Mouse (Mus musculus) embryonic facial prominence, embryonic 14.5 days (tissue): ENCODE measurements around the gene Ttc30a2. TPM values are rescaled to one million over a fixed set of nuclear protein-coding genes. Genes with fewer than 3 reads are reported as not detected.
"Not testable (repeated sequence)": the region's sequence is repeated elsewhere in the genome, so short reads cannot be mapped to it uniquely, and the experiment has no call there.

Experiments
- ATAC-seq: fragments of 200-750 bp; cut with Nextera tagmentation; 2 replicates; pipeline ENCODE4 v1.8.0; 2017; ENCODE audit warnings: low read depth, moderate number of reproducible peaks, moderate TSS enrichment
- DNase-seq: peaks from one replicate; pipeline ENCODE4 v3.0.0-alpha.2; 2015; ENCODE audit warnings: low spot score
- H3K27ac ChIP-seq: fragments of 300-500 bp; sonication (generic); replicated peaks from 2 replicates; pipeline ENCODE4 v1.5.1; 2014; ENCODE audit warnings: low read depth, mild to moderate bottlenecking, low read length, moderate library complexity
- H3K27me3 ChIP-seq: fragments of 300-500 bp; sonication (generic); replicated peaks from 2 replicates; pipeline ENCODE4 v1.6.1; 2014; ENCODE audit warnings: low read length; ENCODE audit not compliant: control insufficient read depth, insufficient read depth
- H3K36me3 ChIP-seq: fragments of 300-500 bp; sonication (generic); 2 replicates; pipeline ENCODE4 v1.6.1; 2014; ENCODE audit warnings: low read length, mixed read lengths; ENCODE audit not compliant: control insufficient read depth, insufficient read depth
- H3K4me1 ChIP-seq: fragments of 300-500 bp; sonication (generic); 2 replicates; pipeline ENCODE4 v1.6.1; 2014; ENCODE audit warnings: antibody characterized with exemption, low read length; ENCODE audit not compliant: control insufficient read depth, insufficient read depth
- H3K4me2 ChIP-seq: fragments of 300-500 bp; sonication (generic); 2 replicates; pipeline ENCODE4 v1.6.1; 2014; ENCODE audit warnings: low read depth, mild to moderate bottlenecking, low read length, moderate library complexity, mixed read lengths
- H3K4me3 ChIP-seq: fragments of 300-500 bp; sonication (generic); 2 replicates; pipeline ENCODE4 v1.5.1; 2014; ENCODE audit warnings: low read depth, mild to moderate bottlenecking, low read length
- H3K9ac ChIP-seq: fragments of 300-500 bp; sonication (generic); 2 replicates; pipeline ENCODE4 v1.6.1; 2014; ENCODE audit warnings: low read depth, mild to moderate bottlenecking, low read length, moderate library complexity, mixed read lengths
- H3K9me3 ChIP-seq: fragments of 300-500 bp; sonication (generic); 2 replicates; pipeline ENCODE4 v1.6.1; 2016; ENCODE audit warnings: low read length; ENCODE audit not compliant: control insufficient read depth
- WGBS: fragments of 180-500 bp; shearing (Covaris S2); extraction: QIAGEN DNeasy Blood & Tissue Kit; methylation state at CpG from one replicate; pipeline ENCODE4 v1.1.7; 2014; 5-methylcytosine and 5-hydroxymethylcytosine counted together
- polyA plus RNA-seq: library from polyadenylated mRNA; unstranded; fragments of >200 nt; fragmentation: Nextera tagmentation; extraction: Ambion mirVana; gene quantifications from 2 replicates; pipeline ENCODE4 v1.2.1, GENCODE M21; 2014

Gene Ttc30a2
- polyA plus RNA-seq, 1 experiment from 2014 or later = 0.43 TPM

GRCm38 (mm10) chr2:75953320-75953719 is 24.6 kb downstream of the Ttc30a2 start:
- 84% methylated on average over 5 of the region's 5 CpGs for WGBS
- Histone ChIP-seq H3K4me1 (no peaks in the 10 kb centered on the region), H3K4me3 (no peak overlapping the region), H3K4me2 (no peak overlapping the region), H3K9ac (no peak overlapping the region), H3K27ac (no peak overlapping the region), H3K36me3 (no peaks in the 10 kb centered on the region), H3K9me3 (no peaks in the 10 kb centered on the region), H3K27me3 (no peaks in the 10 kb centered on the region)
- ATAC-seq (no peak), DNase-seq (no peak)

GRCm38 (mm10) chr2:75950685-75951084 is 27.3 kb downstream of the Ttc30a2 start:
- 78% methylated on average over 8 of the region's 8 CpGs for WGBS
- Histone ChIP-seq H3K4me3 (no peak overlapping the region), H3K9me3 (no peaks in the 10 kb centered on the region), H3K36me3 (no peaks in the 10 kb centered on the region), H3K9ac (no peak overlapping the region), H3K27ac (no peak overlapping the region), H3K4me2 (no peak overlapping the region), H3K27me3 (no peaks in the 10 kb centered on the region), H3K4me1 (no peaks in the 10 kb centered on the region)
- no peak for DNase-seq
- ATAC-seq = no peak

GRCm38 (mm10) chr2:75938117-75939063 is 39.6 kb downstream of the Ttc30a2 start, which contains the start of gene Ttc30b:
Gene Ttc30b (minus strand): TSS chr2:75938585.
- H3K9ac ChIP-seq = peak within 1 kb of the TSS; percentile 70
- no peaks in the 10 kb centered on the region for H3K9me3 ChIP-seq
- peak within 1 kb of the TSS; percentile 73 for H3K4me2 ChIP-seq
- 3% methylated on average over 30 of the region's 42 CpGs for WGBS
- no peaks in the 10 kb centered on the region for H3K36me3 ChIP-seq
- H3K27ac ChIP-seq = peak within 1 kb of the TSS; percentile 93
- 0 out of 2 replicates have a peak, but pooled peaks cover 3% of the 10 kb centered on the region for H3K27me3 ChIP-seq
- H3K4me1 ChIP-seq = no peaks in the 10 kb centered on the region
- ATAC-seq (peak; percentile 92), DNase-seq (peak; percentile 92)
- H3K4me3 ChIP-seq = peak within 1 kb of the TSS; percentile 58

- peak; percentile 17; the same call in 1 of the 2 replicates for ATAC-seq
- Histone ChIP-seq H3K4me3 (peak overlapping the region; percentile 58), H3K9ac (peak overlapping the region; percentile 70), H3K4me2 (peak overlapping the region; percentile 73)
- not testable (repeated sequence) for H3K27me3 ChIP-seq, H3K4me1 ChIP-seq, H3K9me3 ChIP-seq, H3K27ac ChIP-seq, DNase-seq, H3K36me3 ChIP-seq
- 64% methylated on average over 9 of the region's 17 CpGs for WGBS
Observed at GRCm38 (mm10) chr2:75937520-75938116, 40.4 kb downstream of the Ttc30a2 start.

- not testable (repeated sequence) for ATAC-seq, H3K4me1 ChIP-seq, H3K4me3 ChIP-seq, H3K36me3 ChIP-seq, H3K27me3 ChIP-seq, H3K9me3 ChIP-seq, H3K9ac ChIP-seq, H3K4me2 ChIP-seq, H3K27ac ChIP-seq, DNase-seq
- 95% methylated on average over 2 of the region's 2 CpGs for WGBS
Observed at GRCm38 (mm10) chr2:75936685-75937084, 41.3 kb downstream of the Ttc30a2 start.

- Histone ChIP-seq H3K27me3 (no peaks in the 10 kb centered on the region), H3K27ac (peak overlapping the region; percentile 61; the same call in 1 of the 2 replicates), H3K4me3 (no peak overlapping the region), H3K4me2 (no peak overlapping the region), H3K9ac (no peak overlapping the region), H3K4me1 (no peaks in the 10 kb centered on the region), H3K9me3 (no peaks in the 10 kb centered on the region), H3K36me3 (peaks cover 3% of the 10 kb centered on the region)
- WGBS = 21% methylated on average over 7 of the region's 7 CpGs
- DNase-seq = peak; percentile 51
- ATAC-seq = no peak; the same call in 1 of the 2 replicates
Observed at GRCm38 (mm10) chr2:75933541-75933940, 44.4 kb downstream of the Ttc30a2 start.

- ATAC-seq = no peak
Observed at GRCm38 (mm10) chr2:75930941-75931340, 47.0 kb downstream of the Ttc30a2 start.

GRCm38 (mm10) chr2:75929786-75930444 is 48.1 kb downstream of the Ttc30a2 start:
- Histone ChIP-seq H3K36me3 (peaks cover 19% of the 10 kb centered on the region), H3K4me1 (no peaks in the 10 kb centered on the region), H3K4me2 (no peak overlapping the region), H3K4me3 (no peak overlapping the region), H3K27me3 (no peaks in the 10 kb centered on the region), H3K9me3 (no peaks in the 10 kb centered on the region), H3K9ac (no peak overlapping the region; the same call in 1 of the 2 replicates), H3K27ac (no peak overlapping the region)
- DNase-seq (peak; percentile 10), ATAC-seq (no peak)
- 85% methylated on average over 6 of the region's 6 CpGs for WGBS

More at GRCm38 (mm10) chr2:75930941-75931340, 47.0 kb downstream of the Ttc30a2 start:
- Histone ChIP-seq H3K27ac (no peak overlapping the region), H3K9me3 (no peaks in the 10 kb centered on the region), H3K36me3 (peaks cover 19% of the 10 kb centered on the region), H3K4me2 (no peak overlapping the region), H3K27me3 (no peaks in the 10 kb centered on the region), H3K4me1 (no peaks in the 10 kb centered on the region), H3K4me3 (no peak overlapping the region), H3K9ac (no peak overlapping the region)
- DNase-seq = no peak
- WGBS = 83% methylated on average over 2 of the region's 2 CpGs
